Mouse (Mus musculus) stomach, postnatal 0 days (tissue): ENCODE data around the gene Ablim2.

Experiments
- CTCF ChIP-seq: IDR thresholded peaks from 2 replicates; pipeline ENCODE4 v1.5.1; 2016; ENCODE audit warnings: antibody characterized with exemption, low read depth, mild to moderate bottlenecking, moderate library complexity
- EP300 ChIP-seq: optimal IDR thresholded peaks from 2 replicates; pipeline ENCODE3; 2016; ENCODE audit warnings: antibody characterized with exemption

DNA sequence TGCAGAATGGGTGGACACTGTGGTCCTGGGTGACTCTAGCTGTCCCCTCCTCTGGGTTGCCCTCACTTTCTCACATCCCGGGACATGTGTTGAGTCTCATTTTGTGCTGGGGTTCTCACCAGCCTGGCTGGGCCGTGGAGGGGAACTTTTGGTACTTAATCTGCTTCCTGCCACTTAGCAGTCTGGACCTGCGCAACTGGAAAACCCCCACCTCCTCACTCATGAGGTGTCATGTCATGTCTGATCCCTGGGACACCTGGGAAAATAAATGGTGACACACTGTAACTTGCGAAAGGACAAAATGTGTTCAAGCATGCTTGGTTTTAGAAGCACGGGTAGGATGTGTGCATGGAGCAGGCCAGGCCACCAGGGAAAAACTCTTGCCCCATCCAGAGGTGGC lies 127.0 kb downstream of the Ablim2 start:
- no peak for TF ChIP-seq CTCF
- TF ChIP-seq EP300, result no peak
